Mouse (Mus musculus): ENCODE results near the gene Olfr695. TPM values are rescaled to one million over a fixed set of nuclear protein-coding genes. Genes with fewer than 3 reads are reported as not detected.
"Not testable (repeated sequence)": the region's sequence is repeated elsewhere in the genome, so short reads cannot be mapped to it uniquely, and the experiment has no call there.

Gene Olfr695
- total RNA-seq (2015; ENCODE audit: low replicate concordance) (not detected in 2 replicates), total RNA-seq (2017; ENCODE audit: low replicate concordance) (not detected in 2 replicates)

- ATAC-seq (replicated peaks; ENCODE audit: low FRiP score, poor library complexity, severe bottlenecking), result no peak
These were observed at the start of gene Olfr695 for GRCm38 (mm10) chr7:106716296-106716695. TSS of gene Olfr695 (minus strand) at chr7:106716396.

- ATAC-seq (replicated peaks; ENCODE audit: low FRiP score, poor library complexity, severe bottlenecking), result not testable (repeated sequence)
These were observed 44.8 kb upstream of the Olfr695 start for GRCm38 (mm10) chr7:106761008-106761407.

DNA sequence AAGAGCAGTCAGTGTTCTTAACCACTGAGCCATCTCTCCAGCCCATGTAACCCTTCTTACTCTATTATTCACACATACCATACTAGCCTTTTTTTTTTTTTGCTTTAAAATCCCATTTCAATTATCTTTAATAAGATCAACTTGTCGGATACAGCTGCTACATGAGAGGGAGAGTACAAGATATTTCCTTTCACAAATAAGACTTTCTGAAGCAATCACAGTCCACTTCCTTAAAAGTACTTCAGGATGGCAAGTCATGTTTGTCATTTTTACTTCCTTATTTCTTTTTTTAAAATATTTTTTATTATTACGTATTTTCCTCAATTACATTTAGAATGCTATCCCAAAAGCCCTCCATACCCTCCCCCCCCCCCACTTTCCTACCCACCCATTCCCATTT, 42.6 kb upstream of the Olfr695 start:
- ATAC-seq (replicated peaks; ENCODE audit: low FRiP score, poor library complexity, severe bottlenecking), result no peak

- no peak for ATAC-seq (replicated peaks; ENCODE audit: low FRiP score, poor library complexity, severe bottlenecking)
These were observed 39.1 kb upstream of the Olfr695 start, which contains the start of gene Olfr698 for GRCm38 (mm10) chr7:106755297-106755696. TSS of gene Olfr698 (minus strand) at chr7:106755397.

DNA sequence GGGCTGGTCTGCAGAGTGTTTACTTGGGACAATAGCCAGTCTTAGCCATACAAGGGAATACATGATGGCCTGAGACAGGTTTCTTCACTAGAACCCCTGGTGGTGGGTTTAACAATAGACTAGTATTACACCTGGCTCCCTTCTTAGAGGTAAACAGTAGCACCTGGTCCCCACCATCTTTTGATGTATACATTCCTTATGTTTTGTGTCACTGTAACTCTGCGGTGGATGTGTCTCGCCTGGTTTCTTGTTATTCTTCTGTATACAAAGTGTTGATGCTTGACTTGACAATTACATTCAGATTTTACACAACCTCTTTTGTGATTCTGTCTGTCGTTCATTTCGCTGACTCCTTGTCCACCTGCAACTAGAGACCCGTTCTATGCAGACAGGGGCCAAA, 29.6 kb upstream of the Olfr695 start:
- ATAC-seq (replicated peaks; ENCODE audit: low FRiP score, poor library complexity, severe bottlenecking), result no peak

- no peak for ATAC-seq (replicated peaks; ENCODE audit: low FRiP score, poor library complexity, severe bottlenecking)
These were observed 26.1 kb upstream of the Olfr695 start, which contains the start of gene Olfr697 for GRCm38 (mm10) chr7:106742343-106742742. TSS of gene Olfr697 (minus strand) at chr7:106742443.

GRCm38 (mm10) chr7:106737028-106737427, 20.8 kb upstream of the Olfr695 start:
- no peak for ATAC-seq (replicated peaks; ENCODE audit: low FRiP score, poor library complexity, severe bottlenecking)

- ATAC-seq (replicated peaks; ENCODE audit: low FRiP score, poor library complexity, severe bottlenecking), result no peak
These were observed 17.5 kb upstream of the Olfr695 start for GRCm38 (mm10) chr7:106733717-106734116.

DNA sequence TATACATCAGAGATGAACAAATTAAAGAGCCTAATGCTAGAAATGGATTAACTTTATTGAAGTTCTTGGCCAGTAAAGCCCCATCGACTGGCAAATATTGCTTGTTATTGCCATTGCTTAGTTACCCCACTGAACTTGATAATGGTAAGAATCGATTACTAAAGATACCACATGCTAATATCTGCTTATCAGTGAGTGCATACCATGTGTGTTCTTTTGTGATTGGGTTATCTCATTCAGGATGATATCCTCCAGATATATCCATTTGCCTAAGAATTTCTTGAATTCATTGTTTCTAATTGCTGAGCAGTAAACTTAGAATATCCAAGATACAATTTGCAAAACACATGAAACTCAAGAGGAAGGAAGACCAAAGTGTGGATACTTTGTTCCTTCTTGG, 9.5 kb upstream of the Olfr695 start:
- not testable (repeated sequence) for ATAC-seq (replicated peaks; ENCODE audit: low FRiP score, poor library complexity, severe bottlenecking)

DNA sequence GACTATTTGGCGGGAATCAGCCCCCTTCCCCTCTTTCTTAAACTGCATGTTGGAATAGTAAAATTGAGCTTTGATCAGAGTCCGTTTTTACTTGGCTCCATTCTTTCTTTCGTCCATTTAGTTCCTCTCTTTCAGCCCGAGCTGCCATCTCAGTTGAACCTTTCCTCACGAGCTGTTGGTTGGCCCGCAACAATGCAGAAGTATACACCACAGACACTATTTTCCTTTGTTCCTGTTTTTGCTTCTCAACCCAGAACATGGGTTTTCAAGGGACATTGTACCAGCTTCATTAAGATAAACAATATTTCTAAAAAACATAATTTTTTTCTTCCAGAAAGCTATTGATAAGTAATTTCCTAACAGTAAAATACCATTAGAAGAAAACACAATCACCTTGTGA, 4.7 kb downstream of the Olfr695 start:
- no peak for ATAC-seq (replicated peaks; ENCODE audit: low FRiP score, poor library complexity, severe bottlenecking)

DNA sequence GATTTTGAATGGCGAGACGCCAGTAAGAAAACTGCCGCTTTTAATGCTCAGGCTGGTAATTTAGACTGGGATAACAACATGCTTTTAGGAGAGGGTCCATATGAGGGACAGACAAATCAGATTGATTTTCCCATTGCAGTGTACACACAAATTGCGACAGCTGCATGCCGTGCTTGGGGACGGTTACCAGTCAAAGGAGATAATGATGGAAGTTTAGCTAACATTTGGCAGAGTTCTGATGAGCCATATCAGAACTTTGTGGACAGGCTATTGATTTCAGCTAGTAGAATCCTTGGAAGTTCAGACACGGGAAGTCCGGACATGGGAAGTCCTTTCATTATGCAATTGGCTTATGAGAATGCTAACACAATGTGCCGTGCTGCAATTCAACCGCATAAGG, 8.5 kb downstream of the Olfr695 start:
- ATAC-seq (replicated peaks; ENCODE audit: low FRiP score, poor library complexity, severe bottlenecking), result not testable (repeated sequence)

- no peak for ATAC-seq (replicated peaks; ENCODE audit: low FRiP score, poor library complexity, severe bottlenecking)
These were observed 19.3 kb downstream of the Olfr695 start for GRCm38 (mm10) chr7:106696891-106697290.

DNA sequence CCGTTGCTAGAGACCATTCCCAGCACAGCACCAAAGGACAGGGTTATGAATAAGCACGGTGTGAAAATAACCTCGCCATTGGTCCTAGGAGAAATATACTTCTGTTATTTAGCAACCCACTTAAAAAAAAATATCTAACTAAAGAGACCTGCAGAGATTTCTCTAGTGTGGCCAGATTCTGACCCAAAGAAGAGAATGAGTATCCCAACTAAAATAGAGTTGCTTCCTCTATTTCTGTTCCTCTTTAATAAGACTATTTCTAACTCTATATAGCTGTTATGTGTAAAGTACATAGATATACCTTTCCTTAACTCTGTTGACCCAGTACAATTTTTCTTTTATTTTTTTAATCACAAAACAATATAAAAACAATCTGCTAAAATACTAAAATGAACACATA, 23.2 kb downstream of the Olfr695 start:
- no peak for ATAC-seq (replicated peaks; ENCODE audit: low FRiP score, poor library complexity, severe bottlenecking)

- ATAC-seq (replicated peaks; ENCODE audit: low FRiP score, poor library complexity, severe bottlenecking), result no peak
These were observed 24.5 kb downstream of the Olfr695 start, which contains the start of gene Olfr694 for GRCm38 (mm10) chr7:106691714-106692113. TSS of gene Olfr694 (minus strand) at chr7:106691814.

GRCm38 (mm10) chr7:106685382-106685781, 30.8 kb downstream of the Olfr695 start:
- ATAC-seq (replicated peaks; ENCODE audit: low FRiP score, poor library complexity, severe bottlenecking), result no peak

GRCm38 (mm10) chr7:106680484-106680883, 35.7 kb downstream of the Olfr695 start, which contains the start of gene Olfr693:
TSS of gene Olfr693 (minus strand) at chr7:106680584.
- ATAC-seq (replicated peaks; ENCODE audit: low FRiP score, poor library complexity, severe bottlenecking), result no peak

Other genes starting within 250 kb of the Olfr695 start
- gene Olfr693, start 35.8 kb downstream of the Olfr695 start, total RNA-seq (2015; ENCODE audit: low replicate concordance), result not detected in 2 replicates
- not detected in 2 replicates for gene Olfr693, start 35.8 kb downstream of the Olfr695 start, total RNA-seq (2017; ENCODE audit: low replicate concordance)
- gene Olfr694, start 24.6 kb downstream of the Olfr695 start, total RNA-seq (2015; ENCODE audit: low replicate concordance), result not detected in 2 replicates
- not detected in 2 replicates for gene Olfr694, start 24.6 kb downstream of the Olfr695 start, total RNA-seq (2017; ENCODE audit: low replicate concordance)
- not detected in 2 replicates for gene Olfr697, start 26.0 kb upstream of the Olfr695 start, total RNA-seq (2015; ENCODE audit: low replicate concordance)
- gene Olfr697, start 26.0 kb upstream of the Olfr695 start, total RNA-seq (2017; ENCODE audit: low replicate concordance), result not detected in 2 replicates
- not detected in 2 replicates for gene Olfr698, start 39.0 kb upstream of the Olfr695 start, total RNA-seq (2015; ENCODE audit: low replicate concordance)
- not detected in 2 replicates for gene Olfr698, start 39.0 kb upstream of the Olfr695 start, total RNA-seq (2017; ENCODE audit: low replicate concordance)
- 0.84 TPM in 1 of 2 replicates, not detected in the other for gene Olfr699, start 76.8 kb upstream of the Olfr695 start, total RNA-seq (2015; ENCODE audit: low replicate concordance)
- not detected in 2 replicates for gene Olfr699, start 76.8 kb upstream of the Olfr695 start, total RNA-seq (2017; ENCODE audit: low replicate concordance)
- not detected in 2 replicates for gene Olfr700, start 92.4 kb upstream of the Olfr695 start, total RNA-seq (2015; ENCODE audit: low replicate concordance)
- not detected in 2 replicates for gene Olfr700, start 92.4 kb upstream of the Olfr695 start, total RNA-seq (2017; ENCODE audit: low replicate concordance)
- gene Olfr701, start 97.7 kb upstream of the Olfr695 start, total RNA-seq (2015; ENCODE audit: low replicate concordance), result not detected in 2 replicates
- gene Olfr701, start 97.7 kb upstream of the Olfr695 start, total RNA-seq (2017; ENCODE audit: low replicate concordance), result not detected in 2 replicates
- not detected in 2 replicates for gene Olfr702, start 117.5 kb upstream of the Olfr695 start, total RNA-seq (2015; ENCODE audit: low replicate concordance)
- gene Olfr702, start 117.5 kb upstream of the Olfr695 start, total RNA-seq (2017; ENCODE audit: low replicate concordance), result not detected in 2 replicates
- gene Olfr703, start 127.0 kb upstream of the Olfr695 start, total RNA-seq (2015; ENCODE audit: low replicate concordance), result not detected in 2 replicates
- not detected in 2 replicates for gene Olfr703, start 127.0 kb upstream of the Olfr695 start, total RNA-seq (2017; ENCODE audit: low replicate concordance)
- not detected in 2 replicates for gene Olfr704, start 146.8 kb upstream of the Olfr695 start, total RNA-seq (2015; ENCODE audit: low replicate concordance)
- not detected in 2 replicates for gene Olfr704, start 146.8 kb upstream of the Olfr695 start, total RNA-seq (2017; ENCODE audit: low replicate concordance)
- not detected in 2 replicates for gene Olfr705, start 160.5 kb upstream of the Olfr695 start, total RNA-seq (2015; ENCODE audit: low replicate concordance)
- gene Olfr705, start 160.5 kb upstream of the Olfr695 start, total RNA-seq (2017; ENCODE audit: low replicate concordance), result not detected in 2 replicates
- gene Olfr706, start 171.8 kb upstream of the Olfr695 start, total RNA-seq (2015; ENCODE audit: low replicate concordance), result not detected in 2 replicates
- not detected in 2 replicates for gene Olfr706, start 171.8 kb upstream of the Olfr695 start, total RNA-seq (2017; ENCODE audit: low replicate concordance)
- gene Olfr707, start 184.8 kb upstream of the Olfr695 start, total RNA-seq (2015; ENCODE audit: low replicate concordance), result not detected in 2 replicates
- not detected in 2 replicates for gene Olfr707, start 184.8 kb upstream of the Olfr695 start, total RNA-seq (2017; ENCODE audit: low replicate concordance)
- gene Olfr1532-ps1, start 191.6 kb upstream of the Olfr695 start, total RNA-seq (2015; ENCODE audit: low replicate concordance), result not detected in 2 replicates
- not detected in 2 replicates for gene Olfr1532-ps1, start 191.6 kb upstream of the Olfr695 start, total RNA-seq (2017; ENCODE audit: low replicate concordance)
- gene Olfr709-ps1, start 215.8 kb upstream of the Olfr695 start, total RNA-seq (2015; ENCODE audit: low replicate concordance), result not detected in 2 replicates
- not detected in 2 replicates for gene Olfr709-ps1, start 215.8 kb upstream of the Olfr695 start, total RNA-seq (2017; ENCODE audit: low replicate concordance)
- not detected in 2 replicates for gene Olfr710, start 231.9 kb upstream of the Olfr695 start, total RNA-seq (2015; ENCODE audit: low replicate concordance)
- gene Olfr710, start 231.9 kb upstream of the Olfr695 start, total RNA-seq (2017; ENCODE audit: low replicate concordance), result not detected in 2 replicates
- not detected in 2 replicates for gene Olfr6, start 247.5 kb upstream of the Olfr695 start, total RNA-seq (2015; ENCODE audit: low replicate concordance)
- not detected in 2 replicates for gene Olfr6, start 247.5 kb upstream of the Olfr695 start, total RNA-seq (2017; ENCODE audit: low replicate concordance)